Mouse (Mus musculus): ENCODE data around the gene Twist2. TPM values are rescaled to one million over a fixed set of nuclear protein-coding genes. Genes with fewer than 3 reads are reported as not detected.

Gene Twist2
- 2.6 and 3.5 TPM in 2 replicates for polyA plus RNA-seq (2015; fragmentation: Nextera tagmentation; extraction: Ambion mirVana)

- under 1% methylated on average over 67 of the region's 77 CpGs for WGBS
- H3K9ac ChIP-seq (ENCODE audit: low read depth, low read length), result peak within 1 kb of the TSS; percentile 64
- H3K27ac ChIP-seq (ENCODE audit: low read length), result 0 out of 2 replicates have a peak within 1 kb of the TSS, but pooled peaks have one; percentile 28
- H3K27me3 ChIP-seq (ENCODE audit: control insufficient read depth, insufficient read depth, low read depth, low read length), result peaks cover 46% of the 10 kb centered on the region
- ATAC-seq, result peak; percentile 55; the same call in 1 of the 2 replicates
- peak within 1 kb of the TSS; percentile 51 for H3K4me3 ChIP-seq (ENCODE audit: low read depth, low read length)
- peaks cover 14% of the 10 kb centered on the region for H3K4me1 ChIP-seq (ENCODE audit: control insufficient read depth, insufficient read depth, low read length)
- H3K36me3 ChIP-seq (ENCODE audit: control insufficient read depth, insufficient read depth, low read length), result no peaks in the 10 kb centered on the region
- peak within 1 kb of the TSS; percentile 75 for H3K4me2 ChIP-seq (ENCODE audit: low read length)
- H3K9me3 ChIP-seq (replicated peaks; ENCODE audit: control insufficient read depth, low read length, poor library complexity, severe bottlenecking), result no peaks in the 10 kb centered on the region
Observed at GRCm38 (mm10) chr1:91800967-91801843, at the start of gene Twist2. Twist2 (plus strand) TSS chr1:91801461.

- Histone ChIP-seq H3K4me1 (ENCODE audit: control insufficient read depth, insufficient read depth, low read length) (peaks cover 8% of the 10 kb centered on the region; the same call in 1 of the 2 replicates), H3K9ac (ENCODE audit: low read depth, low read length) (no peak overlapping the region), H3K4me2 (ENCODE audit: low read length) (no peak overlapping the region), H3K36me3 (ENCODE audit: control insufficient read depth, insufficient read depth, low read length) (no peaks in the 10 kb centered on the region), H3K4me3 (ENCODE audit: low read depth, low read length) (no peak overlapping the region), H3K27ac (ENCODE audit: low read length) (no peak overlapping the region), H3K9me3 (replicated peaks; ENCODE audit: control insufficient read depth, low read length, poor library complexity, severe bottlenecking) (no peaks in the 10 kb centered on the region), H3K27me3 (ENCODE audit: control insufficient read depth, insufficient read depth, low read depth, low read length) (no peaks in the 10 kb centered on the region)
- 80% methylated on average over 9 of the region's 9 CpGs for WGBS
- no peak for ATAC-seq
Observed at GRCm38 (mm10) chr1:91752931-91753330, 48.3 kb upstream of the Twist2 start.

DNA sequence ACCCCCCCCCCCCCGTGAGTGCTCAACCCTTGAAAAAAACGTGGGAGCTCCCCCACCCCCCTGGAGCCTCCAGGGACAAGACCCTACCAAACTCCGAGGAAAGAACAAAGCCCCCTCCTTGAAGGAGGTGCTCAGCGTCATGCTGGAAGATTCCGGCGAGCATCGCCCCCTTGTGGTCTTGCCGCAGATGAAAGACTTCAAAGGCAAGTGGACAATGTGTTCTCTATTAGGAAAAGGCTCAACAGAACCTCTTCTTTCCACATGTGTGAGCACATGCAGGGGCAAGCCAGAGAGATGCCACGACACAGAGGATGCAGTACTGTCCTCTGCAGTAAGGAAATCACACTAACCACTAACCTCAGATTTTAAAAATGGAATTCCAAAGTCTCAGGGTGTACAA is 46.2 kb upstream of the Twist2 start:
- no peaks in the 10 kb centered on the region for H3K27me3 ChIP-seq (ENCODE audit: control insufficient read depth, insufficient read depth, low read depth, low read length)
- H3K4me3 ChIP-seq (ENCODE audit: low read depth, low read length), result peak overlapping the region; percentile 22
- peaks cover 23% of the 10 kb centered on the region for H3K4me1 ChIP-seq (ENCODE audit: control insufficient read depth, insufficient read depth, low read length)
- H3K27ac ChIP-seq (ENCODE audit: low read length), result no peak overlapping the region
- no peaks in the 10 kb centered on the region for H3K36me3 ChIP-seq (ENCODE audit: control insufficient read depth, insufficient read depth, low read length)
- 0 out of 2 replicates have a peak overlapping the region, but pooled peaks have one; percentile 34 for H3K9ac ChIP-seq (ENCODE audit: low read depth, low read length)
- H3K4me2 ChIP-seq (ENCODE audit: low read length), result peak overlapping the region; percentile 50
- ATAC-seq, result peak; percentile 78
- no peaks in the 10 kb centered on the region for H3K9me3 ChIP-seq (replicated peaks; ENCODE audit: control insufficient read depth, low read length, poor library complexity, severe bottlenecking)
- 1% methylated on average over 9 of the region's 9 CpGs for WGBS

DNA sequence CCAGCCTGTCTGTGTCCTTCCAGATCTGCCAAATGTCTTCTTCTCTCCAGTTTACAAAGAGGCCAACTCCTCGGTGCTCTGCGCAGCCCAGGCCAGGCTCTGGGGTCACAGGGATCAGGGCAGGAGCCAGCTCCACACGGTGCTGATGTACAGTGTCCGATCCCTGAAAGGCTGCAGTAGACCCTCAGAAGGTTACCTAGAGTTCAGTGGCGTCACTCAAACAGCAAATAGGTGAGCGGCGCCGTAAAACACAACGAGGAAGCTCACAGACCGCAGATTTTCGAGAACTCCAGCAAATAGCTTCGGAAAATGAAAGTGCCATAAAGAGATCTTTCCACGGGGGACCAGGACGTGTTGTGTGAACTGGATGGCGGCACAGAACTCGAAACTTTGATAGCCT is 44.0 kb upstream of the Twist2 start:
- Histone ChIP-seq H3K9ac (ENCODE audit: low read depth, low read length) (no peak overlapping the region), H3K4me2 (ENCODE audit: low read length) (no peak overlapping the region), H3K4me1 (ENCODE audit: control insufficient read depth, insufficient read depth, low read length) (peaks cover 29% of the 10 kb centered on the region), H3K4me3 (ENCODE audit: low read depth, low read length) (no peak overlapping the region), H3K9me3 (replicated peaks; ENCODE audit: control insufficient read depth, low read length, poor library complexity, severe bottlenecking) (no peaks in the 10 kb centered on the region), H3K27ac (ENCODE audit: low read length) (no peak overlapping the region), H3K27me3 (ENCODE audit: control insufficient read depth, insufficient read depth, low read depth, low read length) (no peaks in the 10 kb centered on the region), H3K36me3 (ENCODE audit: control insufficient read depth, insufficient read depth, low read length) (no peaks in the 10 kb centered on the region)
- 77% methylated on average over 16 of the region's 16 CpGs for WGBS
- ATAC-seq, result no peak

- no peak overlapping the region for H3K4me2 ChIP-seq (ENCODE audit: low read length)
- H3K36me3 ChIP-seq (ENCODE audit: control insufficient read depth, insufficient read depth, low read length), result no peaks in the 10 kb centered on the region
- H3K4me1 ChIP-seq (ENCODE audit: control insufficient read depth, insufficient read depth, low read length), result peaks cover 29% of the 10 kb centered on the region
- ATAC-seq, result no peak
- H3K9me3 ChIP-seq (replicated peaks; ENCODE audit: control insufficient read depth, low read length, poor library complexity, severe bottlenecking), result no peaks in the 10 kb centered on the region
- H3K27me3 ChIP-seq (ENCODE audit: control insufficient read depth, insufficient read depth, low read depth, low read length), result no peaks in the 10 kb centered on the region
- 39% methylated on average over 2 of the region's 2 CpGs for WGBS
- H3K4me3 ChIP-seq (ENCODE audit: low read depth, low read length), result no peak overlapping the region
- H3K27ac ChIP-seq (ENCODE audit: low read length), result no peak overlapping the region
- no peak overlapping the region for H3K9ac ChIP-seq (ENCODE audit: low read depth, low read length)
Observed at GRCm38 (mm10) chr1:91758143-91758542, 43.1 kb upstream of the Twist2 start.

GRCm38 (mm10) chr1:91758600-91759515 is 42.4 kb upstream of the Twist2 start:
- H3K36me3 ChIP-seq (ENCODE audit: control insufficient read depth, insufficient read depth, low read length), result no peaks in the 10 kb centered on the region
- H3K9ac ChIP-seq (ENCODE audit: low read depth, low read length), result no peak overlapping the region
- H3K9me3 ChIP-seq (replicated peaks; ENCODE audit: control insufficient read depth, low read length, poor library complexity, severe bottlenecking), result no peaks in the 10 kb centered on the region
- no peak overlapping the region for H3K4me2 ChIP-seq (ENCODE audit: low read length)
- H3K27me3 ChIP-seq (ENCODE audit: control insufficient read depth, insufficient read depth, low read depth, low read length), result no peaks in the 10 kb centered on the region
- H3K27ac ChIP-seq (ENCODE audit: low read length), result 0 out of 2 replicates have a peak overlapping the region, but pooled peaks have one; percentile 19
- WGBS, result 15% methylated on average over 12 of the region's 12 CpGs
- ATAC-seq, result 0 out of 2 replicates have a peak, but pooled peaks have one; percentile 12
- no peak overlapping the region for H3K4me3 ChIP-seq (ENCODE audit: low read depth, low read length)
- H3K4me1 ChIP-seq (ENCODE audit: control insufficient read depth, insufficient read depth, low read length), result peaks cover 29% of the 10 kb centered on the region

- Histone ChIP-seq H3K4me3 (ENCODE audit: low read depth, low read length) (no peak overlapping the region), H3K27me3 (ENCODE audit: control insufficient read depth, insufficient read depth, low read depth, low read length) (no peaks in the 10 kb centered on the region), H3K9me3 (replicated peaks; ENCODE audit: control insufficient read depth, low read length, poor library complexity, severe bottlenecking) (no peaks in the 10 kb centered on the region), H3K4me1 (ENCODE audit: control insufficient read depth, insufficient read depth, low read length) (peaks cover 21% of the 10 kb centered on the region), H3K27ac (ENCODE audit: low read length) (peak overlapping the region; percentile 73), H3K9ac (ENCODE audit: low read depth, low read length) (0 out of 2 replicates have a peak overlapping the region, but pooled peaks have one; percentile 17), H3K4me2 (ENCODE audit: low read length) (peak overlapping the region; percentile 20), H3K36me3 (ENCODE audit: control insufficient read depth, insufficient read depth, low read length) (no peaks in the 10 kb centered on the region)
- WGBS, result 33% methylated on average over 14 of the region's 14 CpGs
- ATAC-seq, result peak; percentile 65
Observed at GRCm38 (mm10) chr1:91760140-91760986, 40.9 kb upstream of the Twist2 start.

- Histone ChIP-seq H3K4me3 (ENCODE audit: low read depth, low read length) (no peak overlapping the region), H3K9ac (ENCODE audit: low read depth, low read length) (no peak overlapping the region), H3K27ac (ENCODE audit: low read length) (no peak overlapping the region), H3K36me3 (ENCODE audit: control insufficient read depth, insufficient read depth, low read length) (no peaks in the 10 kb centered on the region), H3K27me3 (ENCODE audit: control insufficient read depth, insufficient read depth, low read depth, low read length) (no peaks in the 10 kb centered on the region), H3K4me2 (ENCODE audit: low read length) (no peak overlapping the region), H3K9me3 (replicated peaks; ENCODE audit: control insufficient read depth, low read length, poor library complexity, severe bottlenecking) (no peaks in the 10 kb centered on the region), H3K4me1 (ENCODE audit: control insufficient read depth, insufficient read depth, low read length) (peaks cover 21% of the 10 kb centered on the region)
- ATAC-seq, result no peak
- 64% methylated on average over 12 of the region's 12 CpGs for WGBS
Observed at GRCm38 (mm10) chr1:91762528-91763091, 38.7 kb upstream of the Twist2 start.
